Mouse (Mus musculus): ENCODE data around the gene Ppp1r27.
"Not testable (repeated sequence)": the region's sequence is repeated elsewhere in the genome, so short reads cannot be mapped to it uniquely, and the experiment has no call there.

Gene Ppp1r27

DNA sequence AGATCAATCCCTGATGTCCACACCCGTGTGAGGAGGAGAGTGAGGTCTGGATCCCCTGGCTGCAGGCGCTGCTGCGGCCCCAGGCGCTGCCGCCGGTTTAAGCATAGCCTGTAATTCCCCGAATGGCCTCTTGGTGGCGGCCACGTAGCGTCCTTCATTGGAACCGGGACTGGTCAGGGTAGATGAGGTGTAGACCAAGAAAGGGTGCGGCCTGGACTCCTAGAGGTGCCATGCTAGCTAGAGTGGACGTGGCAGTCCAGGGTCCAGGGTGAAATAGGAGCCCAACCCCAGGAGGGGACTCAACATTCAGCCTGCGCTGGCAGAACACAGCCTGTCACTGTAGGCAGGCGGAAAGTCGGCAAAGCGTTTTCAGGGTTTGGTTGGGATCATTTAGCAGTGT is 35.3 kb downstream of the Ppp1r27 start:
- in situ Hi-C loops (cut with MseI, MboI): no loop called here

DNA sequence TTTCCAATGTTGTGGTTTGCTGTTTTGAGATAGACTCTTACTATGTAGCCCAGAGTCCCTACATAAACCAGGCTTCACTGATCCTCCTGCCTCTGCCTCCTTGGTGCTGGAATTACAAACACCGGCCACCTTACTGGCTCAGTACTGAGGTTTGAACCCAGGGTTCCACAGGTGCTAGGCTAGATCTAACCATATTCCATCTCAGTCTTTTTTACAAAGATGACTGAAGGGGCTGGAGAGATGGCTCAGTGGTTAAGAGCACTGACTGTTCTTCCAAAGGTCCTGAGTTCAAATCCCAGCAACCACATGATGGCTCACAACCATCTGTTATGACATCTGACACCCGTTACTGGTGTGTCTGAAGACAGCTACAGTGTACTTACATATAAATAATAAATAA is 36.7 kb downstream of the Ppp1r27 start:
- in situ Hi-C loops (cut with MseI, MboI): not testable (repeated sequence)

GRCm38 (mm10) chr11:120512790-120513453 is 38.0 kb downstream of the Ppp1r27 start:
- in situ Hi-C loops (cut with MseI, MboI): no loop called here

DNA sequence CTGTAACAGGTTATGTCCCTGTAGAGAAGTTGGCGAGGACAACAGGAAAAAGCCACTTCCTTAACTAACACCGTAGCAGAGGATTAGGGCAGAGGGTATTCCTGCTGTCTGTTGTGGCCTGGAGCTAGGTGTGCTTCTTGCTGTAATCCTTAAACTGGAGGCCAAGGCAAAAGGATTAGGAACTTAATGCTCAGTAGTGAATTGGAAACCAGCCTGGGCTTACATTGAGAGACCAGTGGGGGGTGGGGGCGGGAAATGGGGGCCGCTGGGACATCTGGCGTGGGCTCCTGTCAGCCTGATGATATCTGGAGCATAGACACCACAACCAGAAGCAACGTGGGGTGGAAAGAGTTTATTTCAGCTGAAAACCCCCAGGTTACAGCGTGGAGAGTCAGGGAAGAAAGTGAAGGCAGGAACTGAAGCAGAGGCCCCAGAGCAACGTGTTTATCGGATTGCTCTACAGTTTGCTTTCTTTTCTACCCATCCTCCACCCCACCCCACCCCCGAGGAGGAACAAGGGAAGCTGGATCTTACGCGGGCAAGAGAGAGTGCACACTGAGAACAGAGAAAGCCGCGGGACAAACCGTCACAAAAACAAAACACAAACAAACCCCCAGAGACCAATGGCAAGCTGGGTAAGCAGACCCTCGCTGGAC is 40.4 kb downstream of the Ppp1r27 start:
- in situ Hi-C loops (cut with MseI, MboI): no loop called here

DNA sequence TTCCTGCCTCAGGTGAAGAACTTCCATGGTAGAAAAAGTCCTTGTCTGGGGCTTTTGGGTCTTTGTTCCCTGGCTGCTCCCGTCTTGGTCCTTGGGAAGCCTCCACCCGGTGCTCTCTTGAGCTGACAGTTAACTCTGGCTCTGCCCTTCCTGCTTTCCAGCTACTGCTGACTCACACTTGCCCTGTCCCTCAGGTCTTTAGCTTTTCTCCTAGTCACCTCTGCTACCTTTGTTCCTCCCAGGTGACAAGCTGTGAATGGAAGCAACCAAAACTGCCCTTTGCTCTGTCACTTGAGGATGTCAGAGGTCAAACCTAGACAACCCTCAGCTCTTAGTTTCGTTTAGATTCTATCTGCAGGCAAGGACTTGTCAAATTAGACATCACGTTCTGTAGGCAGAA is 41.0 kb downstream of the Ppp1r27 start:
- in situ Hi-C loops (cut with MseI, MboI): no loop called here

DNA sequence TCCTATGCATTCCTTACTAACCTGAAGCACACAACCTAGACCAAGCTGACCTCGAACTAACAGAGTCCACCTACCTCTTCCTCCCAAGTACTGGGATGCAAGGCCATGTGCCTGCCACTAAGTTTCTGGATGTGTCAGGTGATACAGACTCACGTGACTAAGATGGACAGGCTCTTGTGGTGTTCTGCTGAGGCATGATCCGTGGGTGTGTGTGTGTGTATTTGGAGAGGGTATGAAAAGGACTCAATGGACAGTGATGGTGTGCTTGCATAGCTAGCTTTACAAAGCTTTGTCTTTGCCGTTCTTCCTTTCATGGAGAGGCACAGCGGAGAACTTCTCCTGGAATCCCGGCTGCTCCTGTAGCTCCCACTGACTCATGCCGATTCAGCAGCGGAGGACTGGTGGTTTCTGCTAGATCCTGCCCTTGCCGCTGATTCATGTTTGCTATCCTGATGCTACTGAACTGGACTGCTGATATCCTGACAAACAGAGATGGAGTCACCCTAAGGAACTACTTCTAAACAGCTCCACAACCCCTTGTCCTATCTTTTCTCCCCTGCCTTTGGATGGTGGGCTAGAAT is 42.6 kb downstream of the Ppp1r27 start:
- in situ Hi-C loops (cut with MseI, MboI): no loop called here

- in situ Hi-C loops (cut with MseI, MboI): no loop called here
Measured at GRCm38 (mm10) chr11:120507611-120508289, 43.2 kb downstream of the Ppp1r27 start.

- in situ Hi-C loops (cut with MseI, MboI): no loop called here
Measured at GRCm38 (mm10) chr11:120506899-120507298, 44.0 kb downstream of the Ppp1r27 start.

DNA sequence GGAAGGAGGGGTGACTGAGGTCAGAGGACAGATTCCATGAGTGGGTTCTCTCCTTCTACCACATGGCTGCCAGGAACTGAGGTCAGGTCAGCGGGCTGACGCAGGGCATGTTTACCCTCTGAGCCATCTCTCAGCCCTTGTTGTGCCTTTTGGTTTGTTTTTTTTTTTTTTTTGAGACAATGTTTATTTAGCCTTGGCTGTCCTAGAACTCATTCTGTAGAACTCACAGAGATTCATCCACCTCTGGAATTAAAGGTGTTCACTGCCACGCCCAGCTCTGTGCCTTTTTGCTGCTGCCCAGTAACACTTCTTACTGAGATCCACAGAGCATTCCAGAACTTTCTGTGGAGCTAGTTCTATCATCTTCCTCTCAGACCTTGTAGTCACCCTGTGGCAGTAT is 45.3 kb downstream of the Ppp1r27 start:
- in situ Hi-C loops (cut with MseI, MboI): no loop called here

DNA sequence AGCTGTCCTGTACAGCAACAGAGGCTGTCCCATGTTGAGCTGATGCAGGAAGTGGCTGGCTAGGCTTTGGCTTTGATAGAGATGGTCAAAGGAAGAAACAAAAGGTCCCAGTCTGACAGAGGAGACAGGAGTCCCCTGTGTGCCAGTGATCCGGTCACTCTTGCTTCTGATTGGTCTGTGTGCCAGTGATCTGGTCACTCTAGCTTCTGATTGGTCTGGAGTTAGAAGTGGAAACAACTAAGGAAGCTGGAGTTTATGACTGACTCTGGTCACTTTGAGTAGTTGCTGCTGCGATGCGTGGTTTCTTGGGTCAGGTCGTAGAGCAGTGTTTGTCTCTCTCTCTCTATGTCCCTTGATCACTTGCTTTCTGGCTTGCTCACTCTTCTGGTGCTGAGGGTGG is 49.2 kb downstream of the Ppp1r27 start:
- in situ Hi-C loops (cut with MseI, MboI): no loop called here

- in situ Hi-C loops (cut with MseI, MboI): no loop called here
Measured at GRCm38 (mm10) chr11:120501018-120501417, 49.9 kb downstream of the Ppp1r27 start.

GRCm38 (mm10) chr11:120500357-120500756 is 50.6 kb downstream of the Ppp1r27 start:
- in situ Hi-C loops (cut with MseI, MboI): no loop called here
